Comparison of ENCODE assay signal across 10 mouse cellular contexts in genomic region chr11:49650113-49650993, GRCm38 (mm10). TPM values are rescaled to one million over a fixed set of nuclear protein-coding genes. Genes with fewer than 3 reads are reported as not detected.
DNase-seq lines count a peak whose midpoint lies in the region; ATAC-seq lines count a peak whose summit lies in the region.
"Had no signal": no experiment of that assay in that cellular context is flagged by ENCODE, and none has a peak within 500 bp of the region (broad histone marks: within the 10 kb centered on the region; RNA-seq: fewer than 3 reads in every experiment).

No protein-coding gene starts in this region.

- no peak overlapping the region for H3K4me3 ChIP-seq in forebrain, embryonic 10.5 days
- H3K4me3 ChIP-seq in forebrain, embryonic 13.5 days = no peak overlapping the region
- no peak overlapping the region for H3K4me3 ChIP-seq in kidney, embryonic 16.5 days (ENCODE audit: low read length)

- DNase-seq in forebrain, embryonic 10.5 days (ENCODE audit: extremely low spot score, low spot score) = no peak
- peak; percentile 64 for DNase-seq in A20 (ENCODE audit: low read depth, low spot score)
- DNase-seq in c-Kit-positive CD71-negative TER-119-negative erythroid progenitor cells, embryonic 14.5 days (ENCODE audit: low read depth) = peak; percentile 56
- DNase-seq in naive thymus-derived CD4-positive, alpha-beta T cell, adult 2 months (ENCODE audit: low read depth) = peak; percentile 71
- no peak for DNase-seq in frontal cortex, postnatal 25 days (ENCODE audit: low spot score in 2 of 2)
- DNase-seq in layer of hippocampus, postnatal 14 days (ENCODE audit: low spot score in 2 of 2) = no peak

- no peak overlapping the region for H3K9ac ChIP-seq in forebrain, embryonic 13.5 days
- no peak overlapping the region for H3K9ac ChIP-seq in kidney, embryonic 16.5 days (replicated peaks; ENCODE audit: low read length)

- no peak for ATAC-seq in forebrain, embryonic 13.5 days
- ATAC-seq in kidney, embryonic 16.5 days (ENCODE audit: low FRiP score, low TSS enrichment) = peak; percentile 65; the same call in 1 of the 2 replicates

- H3K9me3 ChIP-seq in forebrain, embryonic 10.5 days = no peaks in the 10 kb centered on the region
- 0 out of 2 replicates have a peak, but pooled peaks cover 3% of the 10 kb centered on the region for H3K9me3 ChIP-seq in forebrain, embryonic 13.5 days (replicated peaks)
- H3K9me3 ChIP-seq in kidney, embryonic 16.5 days (ENCODE audit: low read length) = no peaks in the 10 kb centered on the region

- no peak overlapping the region for H3K4me2 ChIP-seq in forebrain, embryonic 13.5 days
- peak overlapping the region; percentile 42 for H3K4me2 ChIP-seq in kidney, embryonic 16.5 days (replicated peaks; ENCODE audit: low read depth, low read length)

- no peaks in the 10 kb centered on the region for H3K36me3 ChIP-seq in forebrain, embryonic 10.5 days (replicated peaks)
- H3K36me3 ChIP-seq in forebrain, embryonic 13.5 days (ENCODE audit: poor library complexity, severe bottlenecking) = no peaks in the 10 kb centered on the region
- H3K36me3 ChIP-seq in kidney, embryonic 16.5 days (ENCODE audit: insufficient read depth, low read length) = no peaks in the 10 kb centered on the region

- H3K4me1 ChIP-seq in forebrain, embryonic 10.5 days = peaks cover 18% of the 10 kb centered on the region
- H3K4me1 ChIP-seq in forebrain, embryonic 13.5 days = 0 out of 2 replicates have a peak, but pooled peaks cover 6% of the 10 kb centered on the region
- H3K4me1 ChIP-seq in kidney, embryonic 16.5 days (ENCODE audit: insufficient read depth, low read length) = peaks cover 6% of the 10 kb centered on the region

- 64% methylated on average over 18 of the region's 18 CpGs for WGBS in forebrain, embryonic 10.5 days
- WGBS in forebrain, embryonic 13.5 days = 63% methylated on average over 18 of the region's 18 CpGs
- 36% methylated on average over 18 of the region's 18 CpGs for WGBS in kidney, embryonic 16.5 days

- H3K27ac ChIP-seq in forebrain, embryonic 10.5 days = 0 out of 2 replicates have a peak overlapping the region, but pooled peaks have one; percentile 51
- no peak overlapping the region for H3K27ac ChIP-seq in forebrain, embryonic 13.5 days
- no peak overlapping the region for H3K27ac ChIP-seq in kidney, embryonic 16.5 days (ENCODE audit: low read length)

- H3K27me3 ChIP-seq in forebrain, embryonic 10.5 days (ENCODE audit: poor library complexity, severe bottlenecking) = no peaks in the 10 kb centered on the region
- no peaks in the 10 kb centered on the region for H3K27me3 ChIP-seq in forebrain, embryonic 13.5 days
- H3K27me3 ChIP-seq in kidney, embryonic 16.5 days (ENCODE audit: insufficient read depth, low read length) = no peaks in the 10 kb centered on the region

RNA-seq across cellular contexts. Expression of gene Scgb3a1, which starts 13.1 kb away (rescaled TPM):
- not detected in 2 replicates for polyA plus RNA-seq in forebrain, embryonic 10.5 days (2016; fragmentation: Nextera tagmentation; extraction: Ambion mirVana)
- polyA plus RNA-seq in forebrain, embryonic 13.5 days (2015; fragmentation: Nextera tagmentation; extraction: Ambion mirVana) = not detected in 2 replicates
- not detected in 2 replicates for polyA plus RNA-seq in kidney, embryonic 16.5 days (2015; fragmentation: Nextera tagmentation; extraction: Ambion mirVana)
- total RNA-seq in layer of hippocampus, postnatal 14 days (2021) = not detected
- total RNA-seq: left cerebral cortex, adult 8-10 months had no signal
- polyA plus RNA-seq: stomach, embryonic 16.5 days had no signal

RNA-seq across cellular contexts. Expression of gene Flt4, which starts 41.3 kb away (rescaled TPM):
- polyA plus RNA-seq in forebrain, embryonic 10.5 days (2016; fragmentation: Nextera tagmentation; extraction: Ambion mirVana) = 4.8 and 5.0 TPM in 2 replicates
- 1.5 TPM in 2 replicates for polyA plus RNA-seq in forebrain, embryonic 13.5 days (2015; fragmentation: Nextera tagmentation; extraction: Ambion mirVana)
- polyA plus RNA-seq in kidney, embryonic 16.5 days (2015; fragmentation: Nextera tagmentation; extraction: Ambion mirVana) = 9.7 and 11.6 TPM in 2 replicates
- 1 to 10 TPM; 3.4 TPM for total RNA-seq in layer of hippocampus, postnatal 14 days (2021)

Comparison
In these comparisons a context has a peak if more than half of its experiments do, and no peak if none do; other contexts are left out.
1. DNase-seq: peak in A20 (single experiment), c-Kit-positive CD71-negative TER-119-negative erythroid progenitor cells, embryonic 14.5 days (single experiment) and naive thymus-derived CD4-positive, alpha-beta T cell, adult 2 months (single experiment); none in forebrain, embryonic 10.5 days (single experiment), frontal cortex, postnatal 25 days (0 of 2) and layer of hippocampus, postnatal 14 days (0 of 2).